In the genomic region with DNA sequence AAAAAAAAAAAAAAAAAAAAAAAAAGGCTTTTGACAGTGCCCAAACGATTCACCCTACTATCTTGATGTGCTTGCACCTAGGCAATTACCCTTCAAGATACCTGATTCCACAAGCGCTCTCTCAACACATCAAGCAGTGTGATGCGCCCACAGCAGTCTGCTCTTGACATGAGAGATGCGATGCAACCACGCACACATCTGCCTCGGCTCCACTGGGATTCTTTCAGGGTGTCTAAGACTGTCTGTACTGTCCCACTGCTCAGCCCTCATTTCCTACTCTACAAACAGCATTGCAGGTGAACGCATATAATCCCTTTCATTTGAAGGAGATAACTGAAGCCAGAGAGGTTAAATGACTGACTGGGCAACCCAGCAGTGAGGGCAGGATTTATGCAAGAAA, we compare ENCODE assay signal across 9 mouse cellular contexts. TPM values are rescaled to one million over a fixed set of nuclear protein-coding genes. Genes with fewer than 3 reads are reported as not detected.
DNase-seq lines count a peak whose midpoint lies in the region; ATAC-seq lines count a peak whose summit lies in the region.
"Had no signal": no experiment of that assay in that cellular context is flagged by ENCODE, and none has a peak within 500 bp of the region (broad histone marks: within the 10 kb centered on the region; RNA-seq: fewer than 3 reads in every experiment).

No protein-coding gene starts in this region.

- peak overlapping the region; percentile 95 for H3K4me2 ChIP-seq in heart, embryonic 13.5 days
- peak overlapping the region; percentile 81 for H3K4me2 ChIP-seq in embryonic facial prominence, embryonic 15.5 days (replicated peaks)
- peak overlapping the region; percentile 86 for H3K4me2 ChIP-seq in liver, embryonic 11.5 days

- peak overlapping the region; percentile 82 for H3K27ac ChIP-seq in heart, embryonic 13.5 days (replicated peaks)
- H3K27ac ChIP-seq in embryonic facial prominence, embryonic 15.5 days (replicated peaks), result no peak overlapping the region
- H3K27ac ChIP-seq in liver, embryonic 11.5 days (ENCODE audit: low read depth, low read length), result peak overlapping the region; percentile 71; the same call in 1 of the 2 replicates

- no peak for DNase-seq in heart, postnatal 10 days
- peak; percentile 28 for DNase-seq in 3T3-L1 (ENCODE audit: low read depth, low spot score)
- DNase-seq in liver, embryonic 11.5 days (ENCODE audit: low spot score), result no peak
- no peak for DNase-seq in gastrocnemius, adult 18-20 months (ENCODE audit: low spot score)
- DNase-seq in cerebellum, postnatal 4 days (ENCODE audit: low spot score in 2 of 2), result no peak

- 59% methylated on average over 7 of the region's 7 CpGs for WGBS in heart, embryonic 13.5 days
- WGBS in embryonic facial prominence, embryonic 15.5 days, result 50% methylated on average over 7 of the region's 7 CpGs
- WGBS in liver, embryonic 11.5 days, result 66% methylated on average over 7 of the region's 7 CpGs

- no peaks in the 10 kb centered on the region for H3K27me3 ChIP-seq in heart, embryonic 13.5 days (replicated peaks)
- no peaks in the 10 kb centered on the region for H3K27me3 ChIP-seq in embryonic facial prominence, embryonic 15.5 days
- H3K27me3 ChIP-seq in liver, embryonic 11.5 days (replicated peaks; ENCODE audit: control insufficient read depth, insufficient read depth, low read length), result no peaks in the 10 kb centered on the region
- H3K27me3 ChIP-seq: Patski had no signal

- H3K9ac ChIP-seq in heart, embryonic 13.5 days, result peak overlapping the region; percentile 92
- H3K9ac ChIP-seq in embryonic facial prominence, embryonic 15.5 days, result peak overlapping the region; percentile 80
- peak overlapping the region; percentile 81 for H3K9ac ChIP-seq in liver, embryonic 11.5 days (ENCODE audit: low read depth, low read length)

- peaks cover 45% of the 10 kb centered on the region for H3K36me3 ChIP-seq in heart, embryonic 13.5 days
- peaks cover 37% of the 10 kb centered on the region for H3K36me3 ChIP-seq in embryonic facial prominence, embryonic 15.5 days
- peaks cover 28% of the 10 kb centered on the region for H3K36me3 ChIP-seq in liver, embryonic 11.5 days (ENCODE audit: control insufficient read depth, insufficient read depth, low read length)

- peaks cover 19% of the 10 kb centered on the region for H3K4me1 ChIP-seq in heart, embryonic 13.5 days
- H3K4me1 ChIP-seq in embryonic facial prominence, embryonic 15.5 days, result peaks cover 18% of the 10 kb centered on the region
- peaks cover 10% of the 10 kb centered on the region for H3K4me1 ChIP-seq in liver, embryonic 11.5 days (replicated peaks; ENCODE audit: control insufficient read depth, insufficient read depth, low read length)

- intact Hi-C loops in heart, postnatal 10 days (cut with DNase I), result loop anchor here (5.0 kb wide), 1 partner anchor 189 kb away; the partner anchor contains the start of gene Cklf

- H3K9me3 ChIP-seq in heart, embryonic 13.5 days, result no peaks in the 10 kb centered on the region
- H3K9me3 ChIP-seq in embryonic facial prominence, embryonic 15.5 days (replicated peaks), result no peaks in the 10 kb centered on the region
- H3K9me3 ChIP-seq in liver, embryonic 11.5 days (ENCODE audit: control insufficient read depth, low read length), result no peaks in the 10 kb centered on the region

- peak overlapping the region; percentile 94 for H3K4me3 ChIP-seq in heart, embryonic 13.5 days
- peak overlapping the region; percentile 97 for H3K4me3 ChIP-seq in embryonic facial prominence, embryonic 15.5 days (replicated peaks)
- peak overlapping the region; percentile 95 for H3K4me3 ChIP-seq in liver, embryonic 11.5 days (ENCODE audit: low read depth, low read length)

- ATAC-seq in heart, embryonic 13.5 days (ENCODE audit: extremely low read depth, insufficient number of reproducible peaks, low FRiP score, low TSS enrichment), result no peak
- ATAC-seq in embryonic facial prominence, embryonic 15.5 days (ENCODE audit: insufficient number of reproducible peaks, low FRiP score, low TSS enrichment, low read depth), result no peak
- ATAC-seq in liver, embryonic 11.5 days (replicated peaks; ENCODE audit: low FRiP score), result no peak; the same call in 1 of the 2 replicates
- ATAC-seq in monocyte, adult 5-6 weeks (replicated peaks; ENCODE audit: insufficient number of reproducible peaks, low FRiP score, low TSS enrichment, poor library complexity, severe bottlenecking), result no peak

RNA-seq across cellular contexts. Expression of gene Dync1li2, which starts 1.2 kb away (rescaled TPM):
- polyA plus RNA-seq in heart, embryonic 13.5 days (2015; fragmentation: Nextera tagmentation; extraction: Ambion mirVana), result 45.0 and 51.1 TPM in 2 replicates
- total RNA-seq in heart, postnatal 10 days (2021), result 100 to 1,000 TPM in 1 of 2 experiments, 10 to 100 TPM in 1; 86.4 to 125 TPM
- 63.0 and 66.3 TPM in 2 replicates for polyA plus RNA-seq in embryonic facial prominence, embryonic 15.5 days (2015; fragmentation: Nextera tagmentation; extraction: Ambion mirVana)
- polyA plus RNA-seq in liver, embryonic 11.5 days (2014; fragmentation: Nextera tagmentation; extraction: Ambion mirVana), result 31.4 and 33.1 TPM in 2 replicates
- total RNA-seq in monocyte, adult 5-6 weeks (2017), result 57.3 to 86.0 TPM (median 57.8 TPM) in 3 replicates
- 100 to 1,000 TPM in 1 of 2 experiments, 10 to 100 TPM in 1; 98.9 to 104 TPM for total RNA-seq in gastrocnemius, adult 18-20 months (2021)

RNA-seq across cellular contexts. Expression of gene Cmtm4, which starts 46.0 kb away (rescaled TPM):
- polyA plus RNA-seq in heart, embryonic 13.5 days (2015; fragmentation: Nextera tagmentation; extraction: Ambion mirVana), result 1.2 and 1.6 TPM in 2 replicates
- 10 to 100 TPM; 16.4 to 16.8 TPM for total RNA-seq in heart, postnatal 10 days (2021)
- polyA plus RNA-seq in embryonic facial prominence, embryonic 15.5 days (2015; fragmentation: Nextera tagmentation; extraction: Ambion mirVana), result 2.9 and 3.4 TPM in 2 replicates
- polyA plus RNA-seq in liver, embryonic 11.5 days (2014; fragmentation: Nextera tagmentation; extraction: Ambion mirVana), result 1.2 and 1.3 TPM in 2 replicates
- 0.19 to 0.97 TPM (median 0.64 TPM) in 3 replicates for total RNA-seq in monocyte, adult 5-6 weeks (2017)
- total RNA-seq in gastrocnemius, adult 18-20 months (2021), result 1 to 10 TPM; 4.4 to 5.4 TPM
